Mouse (Mus musculus): ENCODE results near the gene Lrrc4b.

GRCm38 (mm10) chr7:44490281-44490680 is 61.5 kb downstream of the Lrrc4b start:
- TF ChIP-seq CTCF (IDR thresholded peaks at IDR 0.05; ENCODE audit: low read depth) (no peak), EP300 (IDR thresholded peaks at IDR 0.05; ENCODE audit: low read depth) (no peak)
